Mouse (Mus musculus): ENCODE results near the gene Ppp1r12c. TPM values are rescaled to one million over a fixed set of nuclear protein-coding genes. Genes with fewer than 3 reads are reported as not detected.

The Ppp1r12c gene
- polyA plus RNA-seq (2021; fragmentation: Nextera tagmentation) = 18.6 and 18.7 TPM in 2 replicates
- long read RNA-seq, experiment 1, partial matches to known transcripts = 31 of 33 reads
- long read RNA-seq, experiment 1, other reads (novel, unspliced or antisense) = 1 of 33 reads
- long read RNA-seq, experiment 2, transcript Ppp1r12c-201 (22 exons, 2,983 nt) = major isoform, 11 of 43 reads
- long read RNA-seq, experiment 2, partial matches to known transcripts = 30 of 43 reads
- long read RNA-seq, experiment 2, other reads (novel, unspliced or antisense) = 2 of 43 reads

GRCm38 (mm10) chr7:4501558-4502397 is at the start of gene Ppp1r12c:
Ppp1r12c (minus strand) TSS chr7:4501680.

GRCm38 (mm10) chr7:4547221-4547641 is 45.8 kb upstream of the Ppp1r12c start, which contains the start of gene Syt5:
Syt5 (minus strand) TSS chr7:4547541.

GRCm38 (mm10) chr7:4532005-4532729 is 30.7 kb upstream of the Ppp1r12c start, which contains the start of gene Dnaaf3:
Dnaaf3 (minus strand) TSS chr7:4532453.

GRCm38 (mm10) chr7:4524212-4524922 is 22.9 kb upstream of the Ppp1r12c start, which contains the start of gene Tnni3:
Tnni3 (minus strand) TSS chr7:4524229.

GRCm38 (mm10) chr7:4516332-4517050 is 15.0 kb upstream of the Ppp1r12c start, which contains the start of gene Tnnt1:
Tnnt1 (minus strand) TSS chr7:4516382.

GRCm38 (mm10) chr7:4460576-4461434 is 40.7 kb downstream of the Ppp1r12c start, which contains the start of gene Eps8l1:
Eps8l1 (plus strand) TSS chr7:4460674.

GRCm38 (mm10) chr7:4445216-4445791 is 56.2 kb downstream of the Ppp1r12c start, which contains the start of gene Rdh13:
Rdh13 (minus strand) TSS chr7:4445649.

Small RNA genes within 50 kb of the gene (microRNA-seq; reads per million reads assigned to microRNA genes)
- gene Gm24605 = not detected

Other genes starting within 250 kb of the Ppp1r12c start
- not detected in 2 replicates for gene Ncr1, start 164.0 kb downstream of the Ppp1r12c start, polyA plus RNA-seq (2021; fragmentation: Nextera tagmentation)
- gene Gp6, start 103.9 kb downstream of the Ppp1r12c start, polyA plus RNA-seq (2021; fragmentation: Nextera tagmentation) = not detected in 2 replicates
- gene Rdh13, start 56.0 kb downstream of the Ppp1r12c start, polyA plus RNA-seq (2021; fragmentation: Nextera tagmentation) = 24.6 and 35.6 TPM in 2 replicates
- 3.0 and 3.6 TPM in 2 replicates for gene Eps8l1, start 41.0 kb downstream of the Ppp1r12c start, polyA plus RNA-seq (2021; fragmentation: Nextera tagmentation)
- gene Tnnt1, start 14.7 kb upstream of the Ppp1r12c start, polyA plus RNA-seq (2021; fragmentation: Nextera tagmentation) = 3.2 and 3.3 TPM in 2 replicates
- 0.31 TPM in 1 of 2 replicates, not detected in the other for gene Tnni3, start 22.5 kb upstream of the Ppp1r12c start, polyA plus RNA-seq (2021; fragmentation: Nextera tagmentation)
- gene Dnaaf3, start 30.8 kb upstream of the Ppp1r12c start, polyA plus RNA-seq (2021; fragmentation: Nextera tagmentation) = 0.36 and 0.69 TPM in 2 replicates
- 292 and 326 TPM in 2 replicates for gene Syt5, start 45.9 kb upstream of the Ppp1r12c start, polyA plus RNA-seq (2021; fragmentation: Nextera tagmentation)
- 0.05 and 0.08 TPM in 2 replicates for gene Ptprh, start 102.4 kb upstream of the Ppp1r12c start, polyA plus RNA-seq (2021; fragmentation: Nextera tagmentation)
- 0.38 TPM in 1 of 2 replicates, not detected in the other for gene Tmem86b, start 129.7 kb upstream of the Ppp1r12c start, polyA plus RNA-seq (2021; fragmentation: Nextera tagmentation)
- 3.4 and 5.9 TPM in 2 replicates for gene Ppp6r1, start 157.3 kb upstream of the Ppp1r12c start, polyA plus RNA-seq (2021; fragmentation: Nextera tagmentation)
- 137 and 145 TPM in 2 replicates for gene Hspbp1, start 183.4 kb upstream of the Ppp1r12c start, polyA plus RNA-seq (2021; fragmentation: Nextera tagmentation)
- gene Brsk1, start 188.9 kb upstream of the Ppp1r12c start, polyA plus RNA-seq (2021; fragmentation: Nextera tagmentation) = 3.8 and 6.0 TPM in 2 replicates
- not detected in 2 replicates for gene Tmem150b, start 223.6 kb upstream of the Ppp1r12c start, polyA plus RNA-seq (2021; fragmentation: Nextera tagmentation)
- gene Kmt5c, start 238.4 kb upstream of the Ppp1r12c start, polyA plus RNA-seq (2021; fragmentation: Nextera tagmentation) = 4.3 and 4.5 TPM in 2 replicates